Mouse (Mus musculus) heart, postnatal 4 days (tissue): ENCODE data around the gene Slc4a2. TPM values are rescaled to one million over a fixed set of nuclear protein-coding genes. Genes with fewer than 3 reads are reported as not detected.
"Not testable (repeated sequence)": the region's sequence is repeated elsewhere in the genome, so short reads cannot be mapped to it uniquely, and the experiment has no call there.

Source experiments
- DNase-seq: peaks from one replicate; pipeline ENCODE4 v3.0.0; 2021
- total RNA-seq, 2 experiments: library from RNA; stranded (reverse); gene quantifications; 2 replicates each; pipeline ENCODE4 v1.2.3; 2021

Gene Slc4a2
- total RNA-seq, 2 experiments from 2014 or later = 63.2 to 65.7 TPM

GRCm38 (mm10) chr5:24394165-24394894 is 29.3 kb upstream of the Slc4a2 start:
- DNase-seq = peak; percentile 95

DNA sequence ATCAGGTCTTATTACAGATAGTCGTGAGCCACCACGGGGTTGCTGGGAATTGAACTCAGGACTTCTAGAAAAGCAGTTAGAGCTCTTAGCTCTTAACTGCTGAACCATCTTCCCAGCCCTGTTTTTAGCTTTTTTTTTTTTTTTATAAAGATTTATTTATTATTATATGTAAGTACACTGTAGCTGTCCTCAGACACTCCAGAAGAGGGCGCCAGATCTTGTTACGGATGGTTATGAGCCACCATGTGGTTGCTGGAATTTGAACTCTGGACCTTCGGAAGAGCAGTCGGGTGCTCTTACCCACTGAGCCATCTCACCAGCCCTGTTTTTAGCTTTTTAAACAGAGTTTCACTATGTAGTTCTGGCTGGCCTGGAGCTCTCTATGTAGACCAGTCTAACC is 27.4 kb upstream of the Slc4a2 start:
- not testable (repeated sequence) for DNase-seq

GRCm38 (mm10) chr5:24399686-24400085 is 24.0 kb upstream of the Slc4a2 start:
- no peak for DNase-seq

GRCm38 (mm10) chr5:24400362-24400761 is 23.3 kb upstream of the Slc4a2 start:
- DNase-seq = no peak

DNA sequence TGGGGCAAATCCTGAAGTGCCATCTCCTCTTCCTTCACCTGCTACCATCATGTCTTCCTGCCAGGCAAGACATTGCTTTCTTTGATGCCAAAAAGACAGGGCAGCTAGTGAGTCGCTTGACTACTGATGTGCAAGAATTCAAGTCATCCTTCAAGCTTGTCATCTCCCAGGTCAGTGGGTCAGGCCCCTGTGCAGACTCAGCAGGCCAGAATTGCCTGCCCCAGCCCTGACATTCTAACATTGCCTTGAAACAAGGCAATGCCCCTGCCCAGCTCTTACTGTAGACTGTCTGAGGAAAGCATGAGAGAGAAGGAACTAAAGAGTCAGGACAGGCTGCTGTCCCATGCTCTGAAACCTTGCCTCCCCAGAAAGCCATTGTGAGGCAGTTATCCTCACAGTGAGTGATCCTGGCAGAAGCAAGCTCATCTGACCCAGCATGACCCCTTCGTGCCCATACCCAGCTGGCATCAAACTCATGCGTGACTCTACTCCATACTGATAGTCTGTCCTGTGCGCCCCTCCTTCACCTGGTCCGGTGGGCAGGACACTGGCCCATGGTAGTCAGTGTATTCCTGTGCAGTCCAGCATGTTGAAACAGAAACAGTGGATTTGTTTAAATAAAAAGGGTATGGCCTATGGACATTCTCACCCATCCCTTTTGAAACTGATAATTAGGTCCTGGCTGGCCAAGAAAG is 22.6 kb upstream of the Slc4a2 start:
- DNase-seq = no peak

DNA sequence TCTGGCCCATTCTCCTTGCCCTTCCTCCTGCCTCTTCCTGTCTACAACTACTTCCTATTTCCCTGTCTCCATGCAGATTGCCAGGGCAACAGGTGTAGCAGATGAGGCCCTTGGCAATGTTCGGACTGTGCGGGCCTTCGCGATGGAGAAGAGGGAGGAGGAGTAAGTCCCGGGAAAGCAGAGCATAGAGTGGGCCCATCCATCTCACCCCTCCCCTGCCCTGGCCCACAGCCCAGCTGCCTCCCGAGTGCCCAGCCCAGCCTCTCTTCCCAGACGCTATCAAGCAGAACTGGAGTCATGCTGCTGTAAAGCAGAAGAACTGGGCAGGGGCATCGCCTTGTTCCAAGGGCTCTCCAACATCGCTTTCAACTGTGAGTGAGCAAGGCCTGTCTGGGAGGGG is 21.7 kb upstream of the Slc4a2 start:
- DNase-seq = peak; percentile 56

DNA sequence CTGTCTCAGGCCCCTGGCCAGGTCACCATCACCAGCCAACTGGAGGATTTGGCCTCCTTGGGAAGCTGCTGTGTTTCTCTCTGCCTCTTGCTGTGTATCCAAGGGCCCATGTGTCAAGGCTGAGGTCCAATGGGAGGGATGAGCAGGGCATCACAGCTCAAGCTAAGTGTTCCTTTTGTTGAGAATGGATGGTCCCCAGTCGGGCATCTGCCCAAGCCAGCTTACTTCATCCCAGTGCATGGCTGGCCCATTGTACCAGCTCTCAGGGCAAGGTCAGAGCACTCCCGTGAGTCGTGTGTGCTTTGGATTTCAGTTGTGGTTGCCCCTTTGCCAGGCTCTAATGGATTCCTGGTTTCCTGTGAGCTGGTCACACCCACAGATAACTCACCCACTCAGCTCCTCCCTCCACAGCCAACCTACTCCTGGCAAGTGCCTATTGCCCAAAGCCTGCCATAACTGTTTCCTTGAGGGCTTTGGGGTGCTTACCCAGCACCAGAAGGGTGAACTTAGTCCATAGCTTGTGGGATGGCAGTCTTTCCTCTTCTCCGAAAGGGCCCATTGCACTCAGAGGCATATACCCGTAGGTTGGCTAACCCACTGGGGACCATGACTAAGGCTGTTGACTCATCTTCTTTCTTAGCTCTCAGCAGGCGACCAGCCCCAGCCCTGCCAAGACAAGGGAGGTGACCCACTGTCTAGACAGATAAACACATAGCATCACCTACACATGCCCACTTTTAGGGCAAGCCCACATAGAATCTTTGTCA is 18.9 kb upstream of the Slc4a2 start:
- DNase-seq = no peak

DNA sequence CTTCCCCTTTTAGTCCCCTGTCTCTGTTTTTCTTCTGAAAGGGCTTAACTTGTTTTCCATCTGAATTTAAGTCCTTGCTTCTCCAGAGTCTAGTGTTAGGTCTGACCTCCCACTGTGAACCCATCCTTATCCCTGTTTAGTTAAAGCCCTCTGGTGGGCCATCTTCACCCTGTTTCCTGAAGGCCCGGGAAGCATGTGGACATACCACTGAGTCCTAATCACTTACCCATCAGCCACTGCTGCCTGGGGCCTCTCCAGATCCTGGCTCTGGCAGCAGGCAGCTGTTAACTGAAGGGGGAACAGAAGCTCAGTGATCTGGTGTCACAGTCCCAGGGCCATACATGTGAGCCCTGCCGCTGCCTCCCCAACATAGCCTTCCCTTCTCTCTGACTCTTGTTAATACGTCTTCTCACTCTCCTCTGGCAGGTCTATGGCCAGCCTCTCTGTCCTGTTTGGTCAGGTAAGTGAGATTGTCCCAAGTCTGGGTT is 18.2 kb upstream of the Slc4a2 start:
- DNase-seq = no peak

- DNase-seq = peak; percentile 61
Measured at GRCm38 (mm10) chr5:24408651-24409050, 15.0 kb upstream of the Slc4a2 start.

- no peak for DNase-seq
Measured at GRCm38 (mm10) chr5:24409466-24409865, 14.2 kb upstream of the Slc4a2 start.

GRCm38 (mm10) chr5:24412063-24412462 is 11.6 kb upstream of the Slc4a2 start:
- DNase-seq = no peak

DNA sequence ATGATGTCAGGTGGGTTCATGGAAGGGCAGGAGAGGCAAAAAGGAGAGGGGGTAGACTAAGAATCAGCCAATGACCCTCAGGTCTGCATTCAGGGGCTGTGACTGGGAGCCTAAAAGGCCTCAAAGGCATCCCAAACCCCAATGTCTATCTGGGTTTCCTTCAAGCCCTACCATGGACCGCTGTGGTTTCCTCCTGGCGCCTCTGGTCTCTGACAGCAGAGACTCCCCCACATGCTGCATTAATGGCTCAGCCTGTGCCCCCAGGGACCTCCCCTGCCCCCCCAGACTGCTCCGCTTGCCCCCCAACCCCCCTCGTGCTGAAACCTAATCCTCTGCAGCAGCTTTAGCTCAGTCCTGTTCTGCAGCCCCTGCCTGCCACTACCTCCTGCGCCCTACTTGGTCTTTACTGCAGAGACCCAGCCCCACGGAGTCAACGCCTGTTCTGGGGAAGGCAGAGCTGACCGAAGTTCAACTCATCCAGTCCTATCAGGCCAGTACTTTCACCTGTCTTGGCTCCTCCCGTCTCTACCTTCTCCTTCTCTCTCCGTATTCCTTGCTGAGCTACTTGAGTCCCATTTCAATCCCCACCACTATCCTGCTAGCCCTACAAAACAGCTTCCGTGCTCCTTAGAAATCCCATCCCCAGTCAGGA is 10.5 kb upstream of the Slc4a2 start, which contains the start of gene Asic3:
TSS of gene Asic3 (plus strand) at position 351 of the 652 bp plus-strand sequence.
- no peak for DNase-seq

DNA sequence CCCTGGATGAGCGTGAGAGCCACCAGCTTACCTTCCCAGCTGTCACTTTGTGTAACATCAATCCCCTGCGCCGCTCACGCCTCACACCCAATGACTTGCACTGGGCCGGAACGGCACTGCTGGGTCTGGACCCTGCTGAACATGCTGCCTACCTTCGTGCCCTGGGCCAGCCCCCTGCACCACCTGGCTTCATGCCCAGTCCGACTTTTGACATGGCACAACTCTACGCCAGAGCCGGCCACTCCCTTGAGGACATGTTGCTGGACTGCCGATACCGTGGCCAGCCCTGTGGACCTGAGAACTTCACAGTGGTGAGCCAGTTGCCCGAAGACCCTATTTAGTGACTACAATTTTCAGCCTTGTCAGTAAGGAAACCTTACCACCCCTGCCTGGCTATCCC is 9.7 kb upstream of the Slc4a2 start:
- no peak for DNase-seq

GRCm38 (mm10) chr5:24416222-24416736 is 7.4 kb upstream of the Slc4a2 start:
- peak; percentile 75 for DNase-seq

DNA sequence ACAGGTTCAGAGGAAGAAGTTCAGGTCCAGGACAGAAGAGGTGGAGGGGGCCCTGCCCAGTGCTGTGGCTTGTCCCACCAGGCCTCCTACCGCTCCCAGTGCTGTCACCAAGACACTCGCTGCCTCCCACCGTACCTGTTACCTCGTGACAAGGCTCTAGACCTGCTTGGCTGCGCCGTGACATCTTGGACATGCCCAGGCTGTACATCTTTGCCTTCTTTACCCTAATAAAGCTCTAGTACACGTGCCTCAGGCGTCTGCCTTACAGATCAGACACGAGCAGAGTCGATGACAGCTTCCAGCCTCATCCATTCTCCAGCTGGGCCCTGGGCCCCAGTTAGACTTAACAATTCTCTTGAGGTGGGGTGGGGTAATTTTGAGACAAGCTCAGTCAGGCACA is 6.0 kb upstream of the Slc4a2 start:
- no peak for DNase-seq

- no peak for DNase-seq
Measured at GRCm38 (mm10) chr5:24420381-24420780, 3.3 kb upstream of the Slc4a2 start.

- DNase-seq = no peak
Measured at GRCm38 (mm10) chr5:24424004-24424781, 556 bp downstream of the Slc4a2 start.

DNA sequence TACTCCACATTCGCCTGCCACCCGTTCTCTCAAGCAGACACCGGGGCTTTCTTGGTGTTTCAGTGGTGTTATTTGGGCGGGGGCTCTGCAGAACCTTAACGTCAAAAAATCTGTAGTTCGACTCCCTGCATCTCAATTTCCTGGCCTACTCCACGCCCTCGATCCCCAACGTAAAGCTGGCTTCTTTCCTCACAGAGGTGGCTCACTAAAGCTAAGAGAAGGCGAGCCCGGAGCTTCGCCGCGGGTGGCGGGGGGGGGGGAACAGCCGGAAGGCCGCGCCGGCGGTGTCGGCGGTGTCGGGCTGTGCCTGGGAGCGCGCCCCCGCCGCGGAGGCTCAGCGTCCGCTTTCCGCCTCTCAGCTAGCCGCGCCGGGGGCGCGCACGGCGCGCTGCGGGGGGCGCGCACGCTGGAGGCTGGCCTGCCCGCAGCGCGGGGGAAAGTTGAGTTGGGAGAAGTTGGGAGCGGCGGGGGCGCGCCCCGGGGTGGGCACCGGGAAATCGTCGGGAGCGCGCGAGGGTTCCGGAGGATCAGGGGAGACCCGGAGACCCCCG is 1.3 kb downstream of the Slc4a2 start:
- DNase-seq = peak; percentile 90

- no peak for DNase-seq
Measured at GRCm38 (mm10) chr5:24425421-24426036, 1.9 kb downstream of the Slc4a2 start.

DNA sequence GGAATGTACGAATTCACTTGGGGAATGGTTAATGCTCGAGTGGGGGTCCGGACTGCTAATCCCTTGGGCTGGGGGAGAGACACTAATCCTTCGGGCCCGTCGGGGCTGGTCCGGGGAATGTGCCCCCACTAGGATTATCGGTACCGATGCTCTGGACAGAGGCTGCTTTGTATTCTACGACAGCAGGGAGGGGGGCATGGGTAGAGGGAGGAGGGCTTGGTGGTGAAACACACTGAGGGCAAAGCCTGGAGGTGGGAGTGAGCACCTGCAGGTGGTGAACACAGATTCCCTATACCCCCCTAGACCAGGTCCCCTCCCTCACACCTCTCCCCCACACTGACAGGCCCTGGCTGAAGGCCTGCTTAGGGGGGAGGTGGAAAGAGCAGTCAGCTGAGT is 2.4 kb downstream of the Slc4a2 start:
- no peak for DNase-seq
